ENCODE assay signal across 8 mouse cellular contexts in the genomic region with DNA sequence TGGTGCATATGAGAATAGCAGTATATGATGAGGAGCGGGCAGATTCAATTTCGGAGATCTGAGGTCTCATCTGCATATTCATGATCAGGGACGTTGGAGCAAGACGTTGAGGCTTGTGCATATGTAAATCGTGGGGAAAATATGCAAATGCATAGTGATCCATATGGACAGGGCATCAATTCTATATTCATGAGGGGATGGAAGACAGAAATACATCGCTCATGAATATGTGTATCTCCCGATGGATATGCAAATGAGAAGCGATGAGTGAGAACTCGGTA. TPM values are rescaled to one million over a fixed set of nuclear protein-coding genes. Genes with fewer than 3 reads are reported as not detected.
DNase-seq lines count a peak whose midpoint lies in the region; ATAC-seq and TF ChIP-seq lines count a peak whose summit lies in the region.

No protein-coding gene starts in this region.

- peaks cover 19% of the 10 kb centered on the region for H3K9me3 ChIP-seq in intestine, postnatal 0 days (ENCODE audit: control insufficient read depth)
- peaks cover 11% of the 10 kb centered on the region for H3K9me3 ChIP-seq in neural tube, embryonic 14.5 days (ENCODE audit: control insufficient read depth, low read length)

- under 1% methylated on average over 9 of the region's 9 CpGs for whole genome bisulfite sequencing in lung, adult 2 months
- 0% methylated on average over 9 of the region's 9 CpGs for WGBS in intestine, postnatal 0 days
- under 1% methylated on average over 9 of the region's 9 CpGs for WGBS in neural tube, embryonic 14.5 days

- no peak for DNase-seq in lung, adult 2 months
- no peak for DNase-seq in lung, postnatal 10 days
- no peak for DNase-seq in adrenal gland, postnatal 14 days
- DNase-seq in cerebellum, adult 8-10 months, result no peak
- DNase-seq in cerebellum, adult 9-10 months, result no peak

- TF ChIP-seq CTCF in lung, adult 2 months (IDR thresholded peaks at IDR 0.05; ENCODE audit: insufficient read depth, low read length), result no peak
- no peak for TF ChIP-seq CTCF in embryonic fibroblast, embryonic 13.5 days (IDR thresholded peaks at IDR 0.05; ENCODE audit: borderline replicate concordance, insufficient read depth, low read length)
- no peak for TF ChIP-seq CTCF in intestine, postnatal 0 days (IDR thresholded peaks at IDR 0.05; ENCODE audit: low read depth)

- no peak for TF ChIP-seq POLR2A in lung, adult 2 months (IDR thresholded peaks at IDR 0.05; ENCODE audit: borderline replicate concordance, extremely low read depth, low read depth, low read length)
- 0 out of 2 replicates have a peak, but pooled peaks have one; percentile 37 for TF ChIP-seq POLR2A in embryonic fibroblast, embryonic 13.5 days (IDR thresholded peaks at IDR 0.05; ENCODE audit: low read depth, low read length)

- peak overlapping the region; percentile 93 for H3K27ac ChIP-seq in embryonic fibroblast, embryonic 13.5 days (ENCODE audit: insufficient read depth, low read length)
- H3K27ac ChIP-seq in intestine, postnatal 0 days (ENCODE audit: low read depth, low read length), result peak overlapping the region; percentile 97
- H3K27ac ChIP-seq in neural tube, embryonic 14.5 days (ENCODE audit: low read depth, low read length), result peak overlapping the region; percentile 91

- peaks cover 13% of the 10 kb centered on the region; the same call in 1 of the 2 replicates for H3K36me3 ChIP-seq in intestine, postnatal 0 days (ENCODE audit: control insufficient read depth, insufficient read depth)
- H3K36me3 ChIP-seq in neural tube, embryonic 14.5 days (ENCODE audit: control insufficient read depth, insufficient read depth, low read length), result no peaks in the 10 kb centered on the region

- no peaks in the 10 kb centered on the region for H3K4me1 ChIP-seq in lung, adult 2 months (ENCODE audit: control insufficient read depth, insufficient read depth, low read length)
- H3K4me1 ChIP-seq in embryonic fibroblast, embryonic 13.5 days (ENCODE audit: control insufficient read depth, insufficient read depth, low read length), result no peaks in the 10 kb centered on the region
- no peaks in the 10 kb centered on the region for H3K4me1 ChIP-seq in intestine, postnatal 0 days (replicated peaks; ENCODE audit: control insufficient read depth, insufficient read depth, low read length)
- H3K4me1 ChIP-seq in neural tube, embryonic 14.5 days (ENCODE audit: control insufficient read depth, insufficient read depth, low read length), result no peaks in the 10 kb centered on the region

- H3K27me3 ChIP-seq in intestine, postnatal 0 days (replicated peaks; ENCODE audit: control insufficient read depth, insufficient read depth, low read length), result no peaks in the 10 kb centered on the region
- no peaks in the 10 kb centered on the region for H3K27me3 ChIP-seq in neural tube, embryonic 14.5 days (ENCODE audit: control insufficient read depth, insufficient read depth, low read length)

- H3K9ac ChIP-seq in intestine, postnatal 0 days (ENCODE audit: low read depth, low read length), result 0 out of 2 replicates have a peak overlapping the region, but pooled peaks have one; percentile 34
- H3K9ac ChIP-seq in neural tube, embryonic 14.5 days (replicated peaks; ENCODE audit: low read depth, low read length), result peak overlapping the region; percentile 17; the same call in 1 of the 2 replicates

- peak overlapping the region; percentile 69 for H3K4me2 ChIP-seq in intestine, postnatal 0 days (replicated peaks; ENCODE audit: low read depth)
- peak overlapping the region; percentile 45 for H3K4me2 ChIP-seq in neural tube, embryonic 14.5 days (ENCODE audit: low read depth, low read length)

- peak overlapping the region; percentile 46 for H3K4me3 ChIP-seq in lung, adult 2 months (replicated peaks; ENCODE audit: extremely low read depth, low read depth, low read length)
- peak overlapping the region; percentile 63 for H3K4me3 ChIP-seq in embryonic fibroblast, embryonic 13.5 days (ENCODE audit: insufficient read depth, low read length)
- peak overlapping the region; percentile 72 for H3K4me3 ChIP-seq in intestine, postnatal 0 days (ENCODE audit: low read depth, low read length)
- peak overlapping the region; percentile 52 for H3K4me3 ChIP-seq in neural tube, embryonic 14.5 days (ENCODE audit: low read depth, low read length)

- no peak for ATAC-seq in intestine, postnatal 0 days
- no peak; the same call in 1 of the 2 replicates for ATAC-seq in neural tube, embryonic 14.5 days (ENCODE audit: low read depth)

RNA-seq across cellular contexts. Expression of a gene that starts 0.7 kb away (rescaled TPM):
- 33.0 and 70.2 TPM in 2 replicates for polyA plus RNA-seq in lung, adult 2 months (2012; rRNA removed)
- polyA plus RNA-seq in embryonic fibroblast, embryonic 13.5 days (2011; ENCODE audit: insufficient read length, low read depth, missing spikeins), result 16.2 and 16.7 TPM in 2 replicates
- 12.0 and 13.1 TPM in 2 replicates for polyA plus RNA-seq in intestine, postnatal 0 days (2015; fragmentation: Nextera tagmentation; extraction: Ambion mirVana)
- 13.8 and 19.3 TPM in 2 replicates for polyA plus RNA-seq in neural tube, embryonic 14.5 days (2014; fragmentation: Nextera tagmentation; extraction: Ambion mirVana)
- 22.9 and 27.6 TPM in 2 replicates for total RNA-seq in adrenal gland, postnatal 14 days (2021)
